Mouse (Mus musculus): ENCODE measurements at regions not wholly inside any gene's neighbourhood (a gene's known extent, or its start where the extent isn't known, plus 50 kb on each side); places are given as distances from the start of the nearest gene placed in this dataset.
"Not testable (repeated sequence)": the region's sequence is repeated elsewhere in the genome, so short reads cannot be mapped to it uniquely, and the experiment has no call there.

GRCm38 (mm10) chr13:5373191-5373590 is 488.1 kb upstream of the Klf6 start:
- Histone ChIP-seq H3K9me3 (ENCODE audit: control insufficient read depth, low read length) (no peaks in the 10 kb centered on the region), H3K4me3 (replicated peaks; ENCODE audit: low read depth, low read length) (no peak overlapping the region), H3K27me3 (ENCODE audit: control insufficient read depth, insufficient read depth, low read length) (no peaks in the 10 kb centered on the region), H3K27ac (replicated peaks; ENCODE audit: low read depth, low read length) (no peak overlapping the region), H3K4me2 (ENCODE audit: low read length) (no peak overlapping the region), H3K9ac (replicated peaks; ENCODE audit: low read length) (no peak overlapping the region), H3K4me1 (ENCODE audit: control insufficient read depth, insufficient read depth, low read length) (no peaks in the 10 kb centered on the region), H3K36me3 (ENCODE audit: control insufficient read depth, insufficient read depth, low read length) (no peaks in the 10 kb centered on the region)
- DNase-seq, result no peak
- no peak for ATAC-seq (ENCODE audit: low FRiP score, low TSS enrichment)

- ATAC-seq (ENCODE audit: low FRiP score, low TSS enrichment), result no peak
- no peak for DNase-seq
- no peaks in the 10 kb centered on the region for H3K27me3 ChIP-seq (ENCODE audit: control insufficient read depth, insufficient read depth, low read length)
- H3K4me2 ChIP-seq (ENCODE audit: low read length), result no peak overlapping the region
- 87% methylated on average over 4 of the region's 4 CpGs for WGBS
- H3K4me3 ChIP-seq (replicated peaks; ENCODE audit: low read depth, low read length), result no peak overlapping the region
- no peaks in the 10 kb centered on the region for H3K36me3 ChIP-seq (ENCODE audit: control insufficient read depth, insufficient read depth, low read length)
- H3K27ac ChIP-seq (replicated peaks; ENCODE audit: low read depth, low read length), result no peak overlapping the region
- no peaks in the 10 kb centered on the region for H3K4me1 ChIP-seq (ENCODE audit: control insufficient read depth, insufficient read depth, low read length)
- H3K9me3 ChIP-seq (ENCODE audit: control insufficient read depth, low read length), result no peaks in the 10 kb centered on the region
- H3K9ac ChIP-seq (replicated peaks; ENCODE audit: low read length), result no peak overlapping the region
Measured at GRCm38 (mm10) chr13:5408226-5408804, 453.0 kb upstream of the Klf6 start.

GRCm38 (mm10) chr13:5412052-5412451 is 449.2 kb upstream of the Klf6 start:
- no peaks in the 10 kb centered on the region for H3K27me3 ChIP-seq (ENCODE audit: control insufficient read depth, insufficient read depth, low read length)
- no peak for ATAC-seq (ENCODE audit: low FRiP score, low TSS enrichment)
- no peaks in the 10 kb centered on the region for H3K36me3 ChIP-seq (ENCODE audit: control insufficient read depth, insufficient read depth, low read length)
- no peak for DNase-seq
- H3K9me3 ChIP-seq (ENCODE audit: control insufficient read depth, low read length), result no peaks in the 10 kb centered on the region
- no peak overlapping the region for H3K4me2 ChIP-seq (ENCODE audit: low read length)
- no peak overlapping the region for H3K4me3 ChIP-seq (replicated peaks; ENCODE audit: low read depth, low read length)
- H3K27ac ChIP-seq (replicated peaks; ENCODE audit: low read depth, low read length), result no peak overlapping the region
- H3K9ac ChIP-seq (replicated peaks; ENCODE audit: low read length), result no peak overlapping the region
- no peaks in the 10 kb centered on the region for H3K4me1 ChIP-seq (ENCODE audit: control insufficient read depth, insufficient read depth, low read length)

- not testable (repeated sequence) for H3K36me3 ChIP-seq (ENCODE audit: control insufficient read depth, insufficient read depth, low read length); H3K4me2 ChIP-seq (ENCODE audit: low read length); H3K27me3 ChIP-seq (ENCODE audit: control insufficient read depth, insufficient read depth, low read length); ATAC-seq (ENCODE audit: low FRiP score, low TSS enrichment); H3K4me1 ChIP-seq (ENCODE audit: control insufficient read depth, insufficient read depth, low read length); H3K4me3 ChIP-seq (replicated peaks; ENCODE audit: low read depth, low read length); DNase-seq; H3K27ac ChIP-seq (replicated peaks; ENCODE audit: low read depth, low read length); H3K9me3 ChIP-seq (ENCODE audit: control insufficient read depth, low read length); H3K9ac ChIP-seq (replicated peaks; ENCODE audit: low read length)
Measured at GRCm38 (mm10) chr13:5413009-5413408, 448.3 kb upstream of the Klf6 start.

- no peak overlapping the region for H3K9ac ChIP-seq (replicated peaks; ENCODE audit: low read length)
- H3K36me3 ChIP-seq (ENCODE audit: control insufficient read depth, insufficient read depth, low read length), result no peaks in the 10 kb centered on the region
- no peak overlapping the region for H3K27ac ChIP-seq (replicated peaks; ENCODE audit: low read depth, low read length)
- no peaks in the 10 kb centered on the region for H3K27me3 ChIP-seq (ENCODE audit: control insufficient read depth, insufficient read depth, low read length)
- no peak overlapping the region for H3K4me3 ChIP-seq (replicated peaks; ENCODE audit: low read depth, low read length)
- ATAC-seq (ENCODE audit: low FRiP score, low TSS enrichment) (no peak), DNase-seq (no peak)
- H3K9me3 ChIP-seq (ENCODE audit: control insufficient read depth, low read length), result no peaks in the 10 kb centered on the region
- H3K4me1 ChIP-seq (ENCODE audit: control insufficient read depth, insufficient read depth, low read length), result no peaks in the 10 kb centered on the region
- WGBS, result 93% methylated on average over 1 of the region's 1 CpGs
- no peak overlapping the region for H3K4me2 ChIP-seq (ENCODE audit: low read length)
Measured at GRCm38 (mm10) chr13:5424110-5424509, 437.2 kb upstream of the Klf6 start.

- Histone ChIP-seq H3K9ac (replicated peaks; ENCODE audit: low read length) (no peak overlapping the region), H3K36me3 (ENCODE audit: control insufficient read depth, insufficient read depth, low read length) (no peaks in the 10 kb centered on the region), H3K4me1 (ENCODE audit: control insufficient read depth, insufficient read depth, low read length) (no peaks in the 10 kb centered on the region), H3K27me3 (ENCODE audit: control insufficient read depth, insufficient read depth, low read length) (no peaks in the 10 kb centered on the region), H3K4me2 (ENCODE audit: low read length) (no peak overlapping the region), H3K9me3 (ENCODE audit: control insufficient read depth, low read length) (no peaks in the 10 kb centered on the region), H3K4me3 (replicated peaks; ENCODE audit: low read depth, low read length) (no peak overlapping the region), H3K27ac (replicated peaks; ENCODE audit: low read depth, low read length) (no peak overlapping the region)
- WGBS, result 87% methylated on average over 9 of the region's 9 CpGs
- no peak for ATAC-seq (ENCODE audit: low FRiP score, low TSS enrichment)
- no peak for DNase-seq
Measured at GRCm38 (mm10) chr13:5425491-5426232, 435.6 kb upstream of the Klf6 start.

- Histone ChIP-seq H3K9ac (replicated peaks; ENCODE audit: low read length) (no peak overlapping the region), H3K4me1 (ENCODE audit: control insufficient read depth, insufficient read depth, low read length) (no peaks in the 10 kb centered on the region), H3K36me3 (ENCODE audit: control insufficient read depth, insufficient read depth, low read length) (no peaks in the 10 kb centered on the region), H3K4me2 (ENCODE audit: low read length) (no peak overlapping the region), H3K27ac (replicated peaks; ENCODE audit: low read depth, low read length) (no peak overlapping the region), H3K27me3 (ENCODE audit: control insufficient read depth, insufficient read depth, low read length) (no peaks in the 10 kb centered on the region), H3K4me3 (replicated peaks; ENCODE audit: low read depth, low read length) (no peak overlapping the region), H3K9me3 (ENCODE audit: control insufficient read depth, low read length) (no peaks in the 10 kb centered on the region)
- DNase-seq, result no peak
- ATAC-seq (ENCODE audit: low FRiP score, low TSS enrichment), result no peak
- WGBS, result 67% methylated on average over 1 of the region's 1 CpGs
Measured at GRCm38 (mm10) chr13:5433652-5434051, 427.6 kb upstream of the Klf6 start.

GRCm38 (mm10) chr13:5435131-5435530 is 426.2 kb upstream of the Klf6 start:
- H3K9ac ChIP-seq (replicated peaks; ENCODE audit: low read length), result no peak overlapping the region
- H3K4me3 ChIP-seq (replicated peaks; ENCODE audit: low read depth, low read length), result no peak overlapping the region
- no peak overlapping the region for H3K27ac ChIP-seq (replicated peaks; ENCODE audit: low read depth, low read length)
- no peaks in the 10 kb centered on the region for H3K36me3 ChIP-seq (ENCODE audit: control insufficient read depth, insufficient read depth, low read length)
- DNase-seq, result no peak
- no peak for ATAC-seq (ENCODE audit: low FRiP score, low TSS enrichment)
- no peaks in the 10 kb centered on the region for H3K27me3 ChIP-seq (ENCODE audit: control insufficient read depth, insufficient read depth, low read length)
- H3K9me3 ChIP-seq (ENCODE audit: control insufficient read depth, low read length), result no peaks in the 10 kb centered on the region
- no peak overlapping the region for H3K4me2 ChIP-seq (ENCODE audit: low read length)
- no peaks in the 10 kb centered on the region for H3K4me1 ChIP-seq (ENCODE audit: control insufficient read depth, insufficient read depth, low read length)

- Histone ChIP-seq H3K9me3 (ENCODE audit: control insufficient read depth, low read length) (no peaks in the 10 kb centered on the region), H3K4me1 (ENCODE audit: control insufficient read depth, insufficient read depth, low read length) (no peaks in the 10 kb centered on the region), H3K36me3 (ENCODE audit: control insufficient read depth, insufficient read depth, low read length) (no peaks in the 10 kb centered on the region), H3K27me3 (ENCODE audit: control insufficient read depth, insufficient read depth, low read length) (no peaks in the 10 kb centered on the region), H3K4me2 (ENCODE audit: low read length) (no peak overlapping the region), H3K4me3 (replicated peaks; ENCODE audit: low read depth, low read length) (no peak overlapping the region), H3K9ac (replicated peaks; ENCODE audit: low read length) (no peak overlapping the region), H3K27ac (replicated peaks; ENCODE audit: low read depth, low read length) (no peak overlapping the region)
- no peak for ATAC-seq (ENCODE audit: low FRiP score, low TSS enrichment)
- 88% methylated on average over 2 of the region's 2 CpGs for WGBS
- no peak for DNase-seq
Measured at GRCm38 (mm10) chr13:5436191-5436590, 425.1 kb upstream of the Klf6 start.

Data from midbrain, embryonic 14.5 days (tissue).